23 mouse cellular contexts compared by ENCODE assay signal in genomic region chr16:29856545-29856944, GRCm38 (mm10).
A peak's percentile ranks its signal among the peaks of the same experiment; 100 is the strongest.
DNase-seq lines count a peak whose midpoint lies in the region; ATAC-seq and TF ChIP-seq lines count a peak whose summit lies in the region.
"Had no signal": no experiment of that assay in that cellular context is flagged by ENCODE, and none has a peak within 500 bp of the region (broad histone marks: within the 10 kb centered on the region; RNA-seq: fewer than 3 reads in every experiment).

No protein-coding gene starts in this region.

- 0 out of 2 replicates have a peak, but pooled peaks cover 6% of the 10 kb centered on the region for H3K4me1 ChIP-seq in intestine, postnatal 0 days (replicated peaks; ENCODE audit: control insufficient read depth, insufficient read depth, low read length)
- H3K4me1 ChIP-seq in intestine, embryonic 15.5 days (replicated peaks), result peaks cover 21% of the 10 kb centered on the region
- no peaks in the 10 kb centered on the region for H3K4me1 ChIP-seq in lung, postnatal 0 days (ENCODE audit: insufficient read depth, low read depth, low read length)
- H3K4me1 ChIP-seq in MEL (ENCODE audit: control insufficient read depth in 1 of 2, insufficient read depth in 2 of 2, low read length in 2 of 2), result no peaks in the 10 kb centered on the region

- H3K4me3 ChIP-seq in intestine, postnatal 0 days (ENCODE audit: low read depth, low read length), result no peak overlapping the region
- H3K4me3 ChIP-seq in intestine, embryonic 15.5 days (replicated peaks), result no peak overlapping the region
- no peak overlapping the region for H3K4me3 ChIP-seq in lung, postnatal 0 days (ENCODE audit: low read depth, low read length)
- H3K4me3 ChIP-seq in MEL (ENCODE audit: control insufficient read depth in 1 of 2, insufficient read depth in 1 of 2, low read depth in 2 of 2, low read length in 2 of 2), result no peak overlapping the region
- H3K4me3 ChIP-seq: embryonic facial prominence, embryonic 15.5 days; heart, embryonic 15.5 days; megakaryocyte, embryonic 14.5 days had no signal

- H3K9ac ChIP-seq in intestine, postnatal 0 days (ENCODE audit: low read depth, low read length), result no peak overlapping the region
- no peak overlapping the region for H3K9ac ChIP-seq in intestine, embryonic 15.5 days
- H3K9ac ChIP-seq in lung, postnatal 0 days (replicated peaks; ENCODE audit: low read depth), result no peak overlapping the region
- no peak overlapping the region for H3K9ac ChIP-seq in MEL (ENCODE audit: control insufficient read depth, low read depth, low read length, poor library complexity, severe bottlenecking)
- H3K9ac ChIP-seq: embryonic facial prominence, embryonic 15.5 days; heart, embryonic 15.5 days; liver, embryonic 14.5 days had no signal

- H3K27me3 ChIP-seq in intestine, postnatal 0 days (replicated peaks; ENCODE audit: control insufficient read depth, insufficient read depth, low read length), result no peaks in the 10 kb centered on the region
- no peaks in the 10 kb centered on the region for H3K27me3 ChIP-seq in intestine, embryonic 15.5 days (replicated peaks)
- no peaks in the 10 kb centered on the region for H3K27me3 ChIP-seq in lung, postnatal 0 days (replicated peaks; ENCODE audit: insufficient read depth, low read length)
- peaks cover 2 to 9% of the 10 kb centered on the region in 2 experiments for H3K27me3 ChIP-seq in MEL (ENCODE audit: control insufficient read depth in 1 of 2, insufficient read depth in 2 of 2, low read length in 2 of 2)
- H3K27me3 ChIP-seq: embryonic facial prominence, embryonic 15.5 days had no signal

- TF ChIP-seq EP300 in lung, postnatal 0 days (IDR thresholded peaks at IDR 0.05), result no peak
- TF ChIP-seq EP300 in MEL (IDR thresholded peaks at IDR 0.05; ENCODE audit: low read depth in 1 of 2, low read length in 2 of 2), result no peak

- WGBS in intestine, postnatal 0 days, result 90% methylated on average over 1 of the region's 1 CpGs
- WGBS in intestine, embryonic 15.5 days, result 86% methylated on average over 1 of the region's 1 CpGs
- 91% methylated on average over 1 of the region's 1 CpGs for WGBS in lung, postnatal 0 days

- no peaks in the 10 kb centered on the region for H3K79me2 ChIP-seq in MEL (ENCODE audit: control insufficient read depth, insufficient read depth, low read length, poor library complexity)

- H3K4me2 ChIP-seq in intestine, postnatal 0 days (replicated peaks; ENCODE audit: low read depth), result no peak overlapping the region
- no peak overlapping the region for H3K4me2 ChIP-seq in intestine, embryonic 15.5 days (replicated peaks)
- H3K4me2 ChIP-seq in lung, postnatal 0 days (replicated peaks; ENCODE audit: low read depth, low read length), result no peak overlapping the region
- H3K4me2 ChIP-seq: embryonic facial prominence, embryonic 15.5 days; heart, embryonic 15.5 days had no signal

- no peaks in the 10 kb centered on the region for H3K9me3 ChIP-seq in intestine, postnatal 0 days (ENCODE audit: control insufficient read depth)
- H3K9me3 ChIP-seq in intestine, embryonic 15.5 days, result no peaks in the 10 kb centered on the region
- H3K9me3 ChIP-seq in lung, postnatal 0 days (ENCODE audit: low read length), result no peaks in the 10 kb centered on the region
- H3K9me3 ChIP-seq in MEL (replicated peaks; ENCODE audit: insufficient read depth, low read length), result no peaks in the 10 kb centered on the region
- H3K9me3 ChIP-seq: embryonic facial prominence, embryonic 15.5 days; heart, embryonic 15.5 days; megakaryocyte, embryonic 14.5 days had no signal

- no peak for TF ChIP-seq RAD21 in MEL (IDR thresholded peaks at IDR 0.05; ENCODE audit: low read depth, low read length)

- DNase-seq in lung, postnatal 0 days (ENCODE audit: low spot score), result no peak
- no peak for DNase-seq in lung, postnatal 4 days
- DNase-seq in MEL (ENCODE audit: low read depth, low spot score), result peak; percentile 6
- DNase-seq in naive thymus-derived CD4-positive, alpha-beta T cell, adult 2 months (ENCODE audit: low read depth), result peak; percentile 27
- DNase-seq in spleen, postnatal 14 days (ENCODE audit: low spot score in 2 of 2), result no peak
- DNase-seq: adrenal gland, postnatal 25 days; cerebellum, adult 2 months; cerebellum, postnatal 36 days; gastrocnemius, postnatal 14 days; heart, adult 18-20 months; heart, postnatal 4 days; kidney, adult 2 months; kidney, postnatal 14 days; lung, postnatal 10 days; midbrain, embryonic 14.5 days; retina, postnatal 1 day had no signal

- no peaks in the 10 kb centered on the region for H3K36me3 ChIP-seq in intestine, postnatal 0 days (ENCODE audit: control insufficient read depth, insufficient read depth)
- H3K36me3 ChIP-seq in intestine, embryonic 15.5 days, result no peaks in the 10 kb centered on the region
- H3K36me3 ChIP-seq in lung, postnatal 0 days (ENCODE audit: insufficient read depth, low read length), result no peaks in the 10 kb centered on the region
- H3K36me3 ChIP-seq in MEL (ENCODE audit: control insufficient read depth in 1 of 2, insufficient read depth in 2 of 2, low read length in 2 of 2), result no peaks in the 10 kb centered on the region
- H3K36me3 ChIP-seq: embryonic facial prominence, embryonic 15.5 days; heart, embryonic 15.5 days had no signal

- TF ChIP-seq CTCF in intestine, postnatal 0 days (IDR thresholded peaks at IDR 0.05; ENCODE audit: low read depth), result peak; percentile 62
- TF ChIP-seq CTCF in lung, postnatal 0 days (IDR thresholded peaks at IDR 0.05), result peak; percentile 56
- peak in 1 of 3 experiments; percentile 16; a peak in 1 of 6 replicates for TF ChIP-seq CTCF in MEL (IDR thresholded peaks at IDR 0.05 in 2 of 3, conservative IDR thresholded peaks at IDR 0.05 in 1 of 3; ENCODE audit: control insufficient read depth in 1 of 3, insufficient read depth in 1 of 3, low read depth in 2 of 3, low read length in 3 of 3, poor library complexity in 1 of 3, severe bottlenecking in 1 of 3)

- ATAC-seq in intestine, postnatal 0 days, result no peak
- ATAC-seq in intestine, embryonic 15.5 days, result no peak
- no peak for ATAC-seq in lung, postnatal 0 days
- ATAC-seq: hindbrain, embryonic 16.5 days had no signal

- H3K27ac ChIP-seq in intestine, postnatal 0 days (ENCODE audit: low read depth, low read length), result no peak overlapping the region
- no peak overlapping the region for H3K27ac ChIP-seq in intestine, embryonic 15.5 days
- no peak overlapping the region for H3K27ac ChIP-seq in lung, postnatal 0 days (ENCODE audit: low read length)
- no peak overlapping the region for H3K27ac ChIP-seq in MEL (ENCODE audit: control insufficient read depth, low read depth, low read length)
- H3K27ac ChIP-seq: embryonic facial prominence, embryonic 15.5 days; heart, embryonic 15.5 days; liver, embryonic 14.5 days had no signal

- no peak for TF ChIP-seq POLR2A in MEL (IDR thresholded peaks at IDR 0.05; ENCODE audit: control insufficient read depth in 1 of 2, insufficient read depth in 1 of 2, low read depth in 1 of 2, low read length in 2 of 2, poor library complexity in 1 of 2)

TF ChIP-seq in MEL, 35 proteins besides CTCF, POLR2A, EP300 and RAD21:
- TF ChIP-seq MAX (IDR thresholded peaks at IDR 0.05; ENCODE audit: low read length), result no peak
- TF ChIP-seq MXI1 (IDR thresholded peaks at IDR 0.05; ENCODE audit: low read depth, low read length), result no peak
- no peak for TF ChIP-seq ELF1 (IDR thresholded peaks at IDR 0.05; ENCODE audit: low read depth, low read length)
- TF ChIP-seq ZC3H11A (IDR thresholded peaks at IDR 0.05; ENCODE audit: low read depth, low read length), result no peak
- TF ChIP-seq HCFC1 (IDR thresholded peaks at IDR 0.05; ENCODE audit: low read depth, low read length), result no peak
- TF ChIP-seq KAT2A (conservative IDR thresholded peaks at IDR 0.05; ENCODE audit: low read depth, low read length), result no peak
- TF ChIP-seq MAZ (IDR thresholded peaks at IDR 0.05; ENCODE audit: low read depth, low read length), result no peak
- TF ChIP-seq TBP (IDR thresholded peaks at IDR 0.05; ENCODE audit: low read depth, low read length), result no peak
- TF ChIP-seq ZKSCAN1 (IDR thresholded peaks at IDR 0.05; ENCODE audit: low read depth, low read length), result no peak
- TF ChIP-seq RCOR1 (IDR thresholded peaks at IDR 0.05; ENCODE audit: low read depth, low read length), result no peak
- no peak for TF ChIP-seq ZMIZ1 (IDR thresholded peaks at IDR 0.05; ENCODE audit: low read depth, low read length)
- no peak for TF ChIP-seq NELFE (IDR thresholded peaks at IDR 0.05; ENCODE audit: low read depth, low read length)
TF ChIP-seq in MEL: peak in this region for 0.

Comparison
In these comparisons a context has a peak if more than half of its experiments do, and no peak if none do; other contexts are left out.
1. DNase-seq: peak in MEL (single experiment) and naive thymus-derived CD4-positive, alpha-beta T cell, adult 2 months (single experiment); none in lung, postnatal 0 days (single experiment), lung, postnatal 4 days (0 of 2) and spleen, postnatal 14 days (0 of 2).